Mouse (Mus musculus) liver, postnatal 0 days (tissue): Measurements from ENCODE around the gene Pim3.

Experiments used
- CTCF ChIP-seq: sonication (generic); IDR thresholded peaks from 2 replicates; pipeline ENCODE4 v1.5.1; 2016; ENCODE audit warnings: antibody characterized with exemption, low read depth
- EP300 ChIP-seq: IDR thresholded peaks from 2 replicates; pipeline ENCODE4 v1.6.1; 2016; ENCODE audit warnings: antibody characterized with exemption, low read depth, mild to moderate bottlenecking

DNA sequence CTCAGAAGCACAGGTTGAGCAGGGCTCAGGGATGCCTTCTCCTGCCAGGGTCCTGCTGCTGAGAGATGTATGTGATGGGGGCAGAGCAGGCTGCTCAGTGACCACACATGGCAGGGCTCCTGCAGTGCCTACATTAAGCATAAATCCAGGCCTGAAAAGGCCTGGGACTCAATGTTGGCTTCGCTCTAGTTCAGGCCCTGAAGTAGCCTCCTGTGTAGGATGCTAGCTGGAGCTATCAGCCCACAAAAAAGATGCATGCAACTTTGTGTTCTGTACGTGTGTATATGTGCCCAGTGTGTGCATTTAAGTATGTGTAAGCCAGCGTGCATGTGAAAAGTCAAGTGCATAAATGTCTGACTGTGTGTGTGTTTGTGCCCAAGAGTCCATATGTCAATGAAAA, 12.1 kb downstream of the Pim3 start:
- TF ChIP-seq CTCF = no peak
- TF ChIP-seq EP300 = no peak
